Mouse (Mus musculus) lung, postnatal 14 days (tissue): ENCODE measurements at regions not wholly inside any gene's neighbourhood (a gene's known extent, or its start where the extent isn't known, plus 50 kb on each side); places are given as distances from the start of the nearest gene placed in this dataset.

Source experiments
- DNase-seq: peaks from one replicate; pipeline ENCODE4 v3.0.0; 2021

GRCm38 (mm10) chr2:167878255-167878865 is 53.5 kb upstream of the Ptpn1 start:
- peak; percentile 45 for DNase-seq

- DNase-seq, result no peak
Observed at GRCm38 (mm10) chr2:167877254-167877870, 54.5 kb upstream of the Ptpn1 start.

DNA sequence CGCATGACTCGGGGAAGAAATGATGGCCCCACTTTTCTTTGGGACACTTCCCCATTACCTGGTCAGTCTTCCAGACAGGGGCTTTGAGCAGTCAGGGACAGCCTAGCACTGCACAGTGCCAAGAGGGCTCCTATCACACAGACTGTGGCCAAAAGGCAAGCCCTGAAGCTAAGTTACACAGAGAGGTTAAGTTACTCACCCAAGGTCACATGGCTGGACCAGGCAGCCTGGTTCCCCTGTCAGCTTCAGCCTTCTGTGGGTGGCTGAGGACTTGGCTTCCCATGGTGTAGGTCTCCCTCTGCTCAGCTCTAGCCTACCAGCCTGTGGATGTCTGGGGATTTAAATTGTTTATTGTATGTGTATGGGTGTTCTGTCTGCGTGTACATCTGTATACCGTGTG is 59.4 kb upstream of the Ptpn1 start:
- DNase-seq, result no peak

DNA sequence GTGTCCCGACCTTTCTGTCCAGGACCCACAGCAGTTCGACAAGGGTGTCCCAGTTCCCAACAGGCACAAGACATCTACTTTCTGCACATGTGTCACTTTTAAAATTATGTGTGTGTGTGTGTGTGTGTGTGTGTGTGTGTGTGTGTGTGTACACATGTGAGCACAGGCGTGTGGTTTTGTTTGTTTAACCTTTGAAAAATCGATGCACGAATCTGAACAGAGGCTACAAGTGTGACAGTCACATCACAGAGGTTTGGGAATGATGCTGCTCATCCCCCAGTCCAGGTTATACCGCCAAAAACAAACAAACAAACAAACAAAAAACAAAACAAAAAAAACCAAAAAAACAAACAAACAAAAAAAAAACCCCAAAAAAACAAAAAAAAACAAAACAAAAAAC is 61.7 kb upstream of the Ptpn1 start:
- no peak for DNase-seq

DNA sequence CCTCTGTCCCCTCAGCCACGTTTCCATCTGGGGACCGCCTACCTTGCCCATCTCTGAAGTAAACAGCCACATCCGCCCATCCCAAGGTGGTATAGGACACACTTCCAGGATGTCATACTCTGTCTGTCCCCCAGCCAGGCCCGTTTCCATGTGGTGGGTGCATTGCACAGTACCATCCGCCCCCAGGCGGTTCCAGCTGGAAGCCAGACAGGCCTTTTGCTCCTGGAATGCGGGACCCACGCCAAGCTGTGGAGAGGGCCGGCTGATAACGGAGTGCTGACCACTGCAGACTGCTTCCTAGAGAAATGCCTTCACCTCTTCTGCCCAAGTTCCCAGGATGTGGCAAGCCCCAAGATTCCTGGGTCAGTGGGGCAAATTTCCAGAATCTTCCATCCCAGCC is 65.1 kb upstream of the Ptpn1 start:
- peak; percentile 92 for DNase-seq

- DNase-seq, result no peak
Observed at GRCm38 (mm10) chr2:167865525-167865924, 66.3 kb upstream of the Ptpn1 start.

DNA sequence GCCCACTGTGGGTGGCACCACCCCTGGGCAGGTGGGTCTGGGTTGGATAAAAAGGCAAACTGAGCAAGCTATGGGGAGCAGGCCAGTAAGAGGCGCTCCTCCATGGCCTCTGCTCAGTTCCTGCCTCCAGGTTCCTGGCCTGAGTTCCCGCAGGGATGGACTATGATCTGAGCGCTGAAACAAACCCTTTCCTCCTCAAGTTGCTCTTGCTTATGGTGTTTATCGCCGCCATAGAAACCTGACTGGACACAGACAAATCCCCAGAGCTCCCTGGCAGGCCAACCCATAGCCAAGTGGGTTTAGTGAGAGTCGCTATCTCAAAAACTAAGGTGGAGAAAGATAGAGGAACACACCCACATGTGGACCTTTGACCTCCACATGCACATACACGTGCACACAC is 67.2 kb upstream of the Ptpn1 start:
- no peak for DNase-seq

DNA sequence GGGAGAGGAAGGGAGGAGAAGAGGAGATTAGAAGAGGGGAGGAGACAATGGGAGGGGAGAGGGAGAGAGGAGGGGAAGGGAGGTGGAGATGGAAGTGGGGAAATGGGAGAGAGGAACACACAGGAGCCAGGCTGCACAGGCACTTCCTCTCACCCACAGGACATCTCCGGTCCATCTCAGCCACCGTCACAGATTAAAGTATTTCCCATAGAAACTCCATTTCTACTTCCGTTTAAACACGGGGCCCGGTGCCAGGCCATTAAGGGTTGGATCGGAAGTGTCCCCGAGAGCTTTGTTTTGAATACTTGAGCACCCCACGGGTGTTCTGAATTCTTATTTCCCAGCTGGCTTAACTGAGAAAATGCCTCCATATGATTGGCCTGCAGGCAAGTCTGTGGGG is 67.6 kb upstream of the Ptpn1 start:
- DNase-seq, result peak; percentile 74

DNA sequence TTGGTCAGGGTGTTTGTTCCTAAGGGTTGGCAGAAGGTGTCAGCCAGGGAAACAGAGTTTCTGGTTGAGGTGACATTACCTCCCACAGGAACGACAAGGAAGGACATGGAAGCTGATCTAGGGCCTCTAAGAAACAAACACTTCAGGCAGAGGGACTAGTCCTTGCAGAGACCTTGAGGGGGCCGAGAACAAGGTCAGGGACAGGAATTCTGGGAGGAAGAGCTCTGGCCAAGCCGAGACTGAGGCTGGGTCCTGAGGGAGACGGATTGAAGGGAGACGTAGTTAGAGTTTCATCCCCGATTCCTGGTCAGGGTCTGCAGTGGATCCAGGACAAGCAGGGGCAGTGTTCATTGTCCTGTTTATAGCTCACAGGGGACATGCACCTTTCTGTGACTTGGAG is 68.2 kb upstream of the Ptpn1 start:
- no peak for DNase-seq

DNA sequence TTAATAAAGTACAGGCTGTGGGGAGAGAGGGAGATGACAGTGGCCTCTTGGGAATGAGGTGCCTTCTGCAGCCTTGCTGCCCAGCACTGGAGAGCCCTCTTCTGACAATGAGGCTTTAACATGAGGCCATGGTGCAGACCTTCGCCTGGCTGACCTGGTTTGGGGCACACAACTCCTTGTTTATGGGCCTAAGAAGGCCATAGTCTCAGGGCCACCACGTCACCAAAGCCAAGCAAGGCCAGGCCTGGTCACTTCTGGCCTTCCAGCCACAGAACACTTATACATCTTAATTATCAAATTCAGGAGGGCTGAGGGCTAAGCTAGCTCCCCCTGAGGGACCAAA is 70.7 kb upstream of the Ptpn1 start:
- DNase-seq, result no peak

DNA sequence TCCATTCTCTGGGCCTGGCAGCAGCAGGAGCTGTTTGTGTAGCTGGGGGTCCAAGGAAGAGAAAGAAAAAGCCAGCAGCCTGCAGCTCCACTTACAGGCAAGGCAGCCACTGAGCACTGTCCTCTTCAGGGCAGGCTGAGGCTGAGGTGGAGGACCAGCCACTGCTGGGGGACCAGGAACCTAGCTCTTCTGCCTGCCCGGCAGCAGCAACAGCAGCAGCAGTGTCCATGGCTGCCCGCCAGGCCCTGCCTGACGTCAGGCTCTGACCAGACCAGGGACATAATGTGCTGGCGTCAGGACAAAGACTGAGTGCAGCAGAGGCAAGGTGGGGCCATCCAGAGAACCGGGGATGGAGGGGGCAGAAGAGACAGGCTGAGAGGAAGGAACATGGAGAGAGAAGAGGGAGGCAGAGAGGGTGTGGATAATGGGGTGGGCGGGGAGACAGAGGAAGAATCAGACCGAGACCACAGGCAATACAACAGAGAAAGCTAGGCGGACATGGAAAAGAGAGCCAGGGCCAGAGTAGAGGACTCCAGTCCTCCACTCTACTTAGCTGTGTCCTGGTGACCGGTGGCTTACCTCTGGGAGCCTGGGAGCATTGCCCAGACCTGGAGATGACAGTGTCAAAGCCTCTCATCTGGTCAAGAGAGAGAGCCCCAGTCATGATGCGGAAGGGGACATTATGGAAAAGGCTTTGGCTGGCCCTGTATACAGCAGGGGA is 71.2 kb upstream of the Ptpn1 start:
- DNase-seq, result peak; percentile 95

DNA sequence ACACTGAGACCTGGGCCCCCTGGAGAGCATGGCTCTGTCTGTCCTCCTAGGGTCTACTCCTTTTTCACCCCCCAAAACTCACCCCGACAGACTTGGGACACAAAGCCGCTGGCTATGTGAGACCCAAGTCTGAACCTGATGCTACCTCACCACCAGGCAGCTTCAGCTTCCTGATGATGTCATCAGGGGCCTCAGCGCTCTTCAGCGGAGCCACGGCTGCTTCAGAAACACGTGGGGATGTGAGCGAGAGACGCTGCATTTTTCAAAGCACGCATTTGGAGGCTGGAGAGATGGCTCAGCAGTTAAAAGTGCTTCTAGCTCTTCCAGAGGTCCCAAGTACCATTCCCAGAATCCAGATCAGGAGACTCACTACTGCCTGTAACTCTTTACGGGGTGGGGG is 72.3 kb upstream of the Ptpn1 start:
- no peak for DNase-seq

DNA sequence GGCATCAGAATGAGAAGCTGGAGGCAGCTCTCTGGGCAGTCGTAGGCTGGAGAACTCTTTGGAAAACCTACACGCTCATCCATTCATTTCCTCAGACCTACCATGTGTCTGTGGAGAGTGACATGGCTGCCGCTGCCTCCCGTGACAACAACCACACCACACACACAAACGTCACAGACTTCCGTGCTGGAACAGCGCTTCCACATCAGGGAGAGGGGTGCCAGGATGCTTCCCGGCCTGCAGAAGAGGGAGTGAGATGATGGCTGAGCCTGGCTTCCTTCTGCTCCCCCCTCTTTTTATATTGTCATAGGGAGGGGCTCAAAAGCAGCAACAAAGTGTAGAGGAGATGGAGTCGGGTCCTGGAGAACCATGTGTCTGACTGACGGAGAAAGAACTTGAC is 73.5 kb upstream of the Ptpn1 start:
- no peak for DNase-seq

- DNase-seq, result no peak
Observed at GRCm38 (mm10) chr2:167857911-167858310, 73.9 kb upstream of the Ptpn1 start.

DNA sequence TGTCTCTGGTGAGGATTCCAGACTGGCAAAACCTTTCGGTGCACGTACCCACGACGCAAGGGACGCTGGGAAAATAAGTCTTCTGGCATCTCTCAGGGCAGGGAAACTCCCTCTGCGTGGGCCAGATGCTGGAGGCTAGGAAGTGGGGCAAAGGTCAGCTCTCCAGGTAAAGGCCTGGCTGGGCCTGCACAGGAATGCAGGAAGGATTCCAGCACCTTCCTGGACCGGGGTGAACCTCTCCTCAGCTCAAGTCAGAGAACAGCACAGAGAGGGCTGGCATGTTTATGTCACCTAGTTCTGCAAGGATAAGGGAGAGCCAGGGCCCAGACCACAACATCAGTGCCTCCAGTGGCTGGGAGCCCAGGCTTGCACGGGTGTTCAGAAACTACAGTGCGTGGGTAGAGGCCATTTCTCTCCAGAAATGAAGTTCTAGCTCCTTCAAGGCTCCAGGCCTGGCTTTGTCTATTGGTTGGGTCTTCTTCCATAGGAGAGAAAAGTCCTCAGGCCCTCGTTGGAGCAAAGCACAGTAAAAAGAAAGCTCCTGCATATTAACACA is 74.9 kb upstream of the Ptpn1 start:
- DNase-seq, result peak; percentile 51

- DNase-seq, result no peak
Observed at GRCm38 (mm10) chr2:167856020-167856419, 75.8 kb upstream of the Ptpn1 start.

DNA sequence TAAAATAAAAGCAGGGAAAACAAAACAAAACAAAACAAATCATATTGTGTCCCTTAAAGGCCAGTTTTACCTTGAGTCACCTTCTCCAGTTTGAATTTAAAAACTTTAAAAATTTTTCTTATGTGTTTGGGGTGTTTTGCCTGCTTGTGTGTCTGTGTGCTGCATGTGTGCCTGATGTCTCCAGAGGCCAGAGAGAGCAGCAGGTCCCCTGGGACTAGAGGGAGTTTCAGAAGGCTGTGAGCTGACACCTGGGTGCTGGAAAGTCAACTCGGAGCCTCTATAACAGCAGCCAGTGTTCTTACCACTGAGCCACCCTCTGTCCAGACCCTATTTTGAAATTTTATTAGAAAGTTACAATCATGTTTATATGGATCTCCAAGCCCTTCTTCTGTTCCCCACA is 77.8 kb upstream of the Ptpn1 start:
- no peak for DNase-seq

- DNase-seq, result peak; percentile 31
Observed at GRCm38 (mm10) chr2:167853411-167853821, 78.4 kb upstream of the Ptpn1 start.

- DNase-seq, result peak; percentile 68
Observed at GRCm38 (mm10) chr2:167852582-167852981, 79.3 kb upstream of the Ptpn1 start.

DNA sequence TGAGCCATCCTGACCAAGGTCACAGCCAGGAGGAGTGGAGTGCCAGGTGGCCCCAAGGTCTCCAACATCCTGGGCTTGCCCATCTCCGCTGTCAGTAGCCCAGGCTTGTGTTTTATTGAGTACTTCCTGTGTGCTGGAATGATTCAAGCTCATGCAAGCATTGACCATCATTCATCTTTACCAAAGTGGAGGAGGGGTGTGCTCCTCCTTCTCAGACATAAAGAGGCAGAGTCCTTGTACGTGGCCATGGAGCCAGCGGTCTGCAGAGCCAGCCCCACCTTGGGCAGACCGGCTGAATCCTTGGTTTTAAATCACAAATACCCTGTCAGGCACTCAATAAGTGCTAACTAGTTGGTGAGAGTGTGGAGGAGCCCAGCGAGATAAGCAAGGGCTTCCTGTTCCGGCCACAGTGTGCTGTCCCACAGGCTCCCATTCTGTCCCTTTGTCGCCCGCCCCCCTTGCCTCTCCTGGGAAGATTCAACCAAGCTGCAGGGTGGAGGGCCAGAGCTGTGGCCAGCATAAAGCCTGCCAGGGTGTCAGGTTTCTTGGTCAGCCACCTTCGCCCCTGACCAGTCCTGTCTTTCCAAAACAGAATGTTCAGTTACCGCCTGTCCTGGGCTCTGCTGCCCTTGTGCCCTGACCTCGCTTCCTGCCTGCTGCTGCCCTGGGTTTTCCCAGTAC is 80.5 kb upstream of the Ptpn1 start:
- DNase-seq, result peak; percentile 58

GRCm38 (mm10) chr2:167849999-167850552 is 81.8 kb upstream of the Ptpn1 start:
- no peak for DNase-seq

DNA sequence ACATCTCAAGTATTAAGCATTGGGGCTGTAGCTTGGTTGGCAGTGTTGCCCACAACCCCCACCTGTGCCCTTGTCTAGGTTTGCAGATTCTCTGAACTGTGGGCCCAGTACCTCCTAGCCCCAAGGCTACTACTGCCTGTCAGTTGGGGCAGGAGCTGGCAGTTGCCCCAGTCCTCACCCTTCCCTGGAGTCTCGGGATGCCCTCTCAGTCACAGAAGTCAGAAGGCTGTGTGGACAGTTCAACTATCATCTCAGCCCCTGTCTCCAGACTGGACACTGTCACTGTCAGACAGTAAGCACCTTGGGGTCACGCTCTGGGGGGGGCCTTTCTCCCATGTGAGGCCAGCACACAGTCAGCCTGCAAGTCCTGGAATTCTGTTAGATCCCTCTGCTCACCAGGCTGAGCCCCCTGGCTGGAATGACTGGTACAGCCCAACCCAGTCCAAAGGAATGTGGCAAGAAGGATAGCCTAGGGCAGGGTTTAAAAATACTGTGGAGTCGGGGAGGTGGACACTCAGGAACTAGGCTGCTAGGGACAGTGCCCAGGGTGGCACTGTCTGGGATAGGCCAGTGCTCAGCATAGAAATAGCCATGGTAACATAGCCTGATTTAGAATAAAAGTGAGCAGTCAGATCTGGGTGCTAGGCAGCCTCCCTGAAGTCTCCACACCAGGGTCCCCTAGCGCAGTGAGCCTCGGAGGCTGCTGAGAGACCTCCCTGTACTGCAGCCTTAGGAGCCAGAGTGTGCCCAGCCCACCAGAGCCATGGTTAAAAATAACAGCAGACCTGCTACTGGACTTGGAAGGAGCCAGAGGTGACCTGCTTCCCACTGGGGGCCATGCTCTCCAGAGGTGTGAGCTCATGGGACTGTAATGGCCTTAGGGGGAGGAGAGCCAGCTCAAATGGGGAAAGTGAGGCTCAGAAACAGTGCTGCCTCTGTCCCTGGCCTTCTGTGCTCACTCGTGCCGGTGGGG is 83.1 kb upstream of the Ptpn1 start:
- DNase-seq, result no peak
